Mouse (Mus musculus) midbrain, embryonic 14.5 days (tissue): ENCODE measurements around the gene Alkbh4. TPM values are rescaled to one million over a fixed set of nuclear protein-coding genes. Genes with fewer than 3 reads are reported as not detected.
"Not testable (repeated sequence)": the region's sequence is repeated elsewhere in the genome, so short reads cannot be mapped to it uniquely, and the experiment has no call there.

Experiments
- ATAC-seq: fragments of 200-750 bp; cut with Nextera tagmentation; 2 replicates; pipeline ENCODE4 v1.8.0; 2017; ENCODE audit warnings: moderate number of reproducible peaks, moderate library complexity; ENCODE audit not compliant: low FRiP score, low TSS enrichment
- DNase-seq: peaks from one replicate; pipeline ENCODE4 v3.0.0-alpha.2; 2015
- H3K27ac ChIP-seq: fragments of 300-500 bp; sonication (generic); replicated peaks from 2 replicates; pipeline ENCODE4 v1.5.1; 2014; ENCODE audit warnings: mild to moderate bottlenecking, low read depth, low read length, moderate library complexity
- H3K27me3 ChIP-seq: fragments of 300-500 bp; sonication (generic); 2 replicates; pipeline ENCODE4 v1.6.1; 2014; ENCODE audit warnings: low read length, control low read depth, mixed read lengths; ENCODE audit not compliant: control insufficient read depth, insufficient read depth
- H3K36me3 ChIP-seq: fragments of 300-500 bp; sonication (generic); 2 replicates; pipeline ENCODE4 v1.6.1; 2014; ENCODE audit warnings: low read length, control low read depth; ENCODE audit not compliant: control insufficient read depth, insufficient read depth
- H3K4me1 ChIP-seq: fragments of 300-500 bp; sonication (generic); 2 replicates; pipeline ENCODE4 v1.6.1; 2014; ENCODE audit warnings: mild to moderate bottlenecking, antibody characterized with exemption, low read length, control low read depth; ENCODE audit not compliant: control insufficient read depth, insufficient read depth
- H3K4me2 ChIP-seq: fragments of 300-500 bp; sonication (generic); 2 replicates; pipeline ENCODE4 v1.6.1; 2014; ENCODE audit warnings: mild to moderate bottlenecking, low read length, moderate library complexity
- H3K4me3 ChIP-seq: fragments of 300-500 bp; sonication (generic); replicated peaks from 2 replicates; pipeline ENCODE4 v1.5.1; 2014; ENCODE audit warnings: low read depth, low read length
- H3K9ac ChIP-seq: fragments of 300-500 bp; sonication (generic); replicated peaks from 2 replicates; pipeline ENCODE4 v1.6.1; 2014; ENCODE audit warnings: mild to moderate bottlenecking, low read length, moderate library complexity
- H3K9me3 ChIP-seq: fragments of 300-500 bp; sonication (generic); 2 replicates; pipeline ENCODE4 v1.6.1; 2016; ENCODE audit warnings: low read length, control low read depth, mixed read lengths; ENCODE audit not compliant: control insufficient read depth
- WGBS: fragments of 180-500 bp; shearing (Covaris S2); extraction: QIAGEN DNeasy Blood & Tissue Kit; methylation state at CpG from one replicate; pipeline ENCODE4 v1.1.7; 2014; 5-methylcytosine and 5-hydroxymethylcytosine counted together
- polyA plus RNA-seq: library from polyadenylated mRNA; unstranded; fragments of >200 nt; fragmentation: Nextera tagmentation; extraction: Ambion mirVana; gene quantifications from 2 replicates; pipeline ENCODE4 v1.2.1, GENCODE M21; 2014

Gene Alkbh4
- polyA plus RNA-seq, 1 experiment from 2014 or later = 16.8 TPM

DNA sequence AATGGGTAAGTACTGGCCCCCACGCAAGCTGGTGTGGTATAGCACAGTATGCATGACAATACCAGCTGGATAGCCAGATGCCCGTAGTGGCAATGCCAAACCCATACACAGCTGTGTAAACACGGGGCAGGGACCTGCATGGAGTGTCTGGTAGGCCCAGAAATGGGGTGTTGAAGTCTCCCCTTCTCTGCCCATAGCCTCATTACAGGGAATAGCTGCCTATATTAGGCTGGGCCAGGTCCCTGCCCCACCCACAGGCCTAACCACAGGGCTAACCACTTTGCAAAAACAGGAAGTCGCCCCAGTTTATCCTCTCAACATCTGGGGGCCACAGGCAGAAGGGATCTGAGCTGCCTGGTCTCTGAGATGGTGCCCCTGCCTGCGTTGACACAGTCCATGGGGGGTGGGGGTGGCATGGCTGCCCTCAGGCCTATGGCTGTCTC lies 13.2 kb downstream of the Alkbh4 start:
- H3K4me1 ChIP-seq, DNase-seq, H3K9ac ChIP-seq, H3K36me3 ChIP-seq, ATAC-seq, H3K27me3 ChIP-seq, H3K4me3 ChIP-seq, H3K27ac ChIP-seq, H3K9me3 ChIP-seq, H3K4me2 ChIP-seq: not testable (repeated sequence)
- 76% methylated on average over 5 of the region's 5 CpGs for WGBS

DNA sequence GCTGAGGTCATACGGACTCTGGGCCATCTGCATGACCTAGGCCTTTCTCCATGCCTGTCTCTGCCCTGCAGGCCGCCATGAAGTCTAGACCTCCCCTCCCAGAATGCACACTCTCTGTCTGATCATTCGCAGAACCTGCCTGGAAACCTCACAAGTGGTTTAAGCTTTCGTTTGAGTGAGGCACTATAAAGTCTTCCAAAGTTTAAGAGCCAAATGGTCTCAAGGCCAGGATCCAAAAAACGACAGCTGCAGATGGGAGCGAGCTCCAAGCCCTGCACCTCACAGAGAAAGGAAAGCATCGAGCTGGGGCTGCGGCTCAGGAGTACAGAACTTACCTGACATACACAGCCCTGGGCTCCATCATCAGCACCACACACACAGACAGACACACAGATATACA lies 16.4 kb downstream of the Alkbh4 start:
- Histone ChIP-seq H3K4me1 (no peaks in the 10 kb centered on the region), H3K27ac (no peak overlapping the region), H3K4me3 (no peak overlapping the region), H3K36me3 (no peaks in the 10 kb centered on the region), H3K9ac (no peak overlapping the region), H3K4me2 (no peak overlapping the region), H3K9me3 (no peaks in the 10 kb centered on the region), H3K27me3 (no peaks in the 10 kb centered on the region)
- DNase-seq (no peak), ATAC-seq (no peak)
- 85% methylated on average over 8 of the region's 8 CpGs for WGBS

DNA sequence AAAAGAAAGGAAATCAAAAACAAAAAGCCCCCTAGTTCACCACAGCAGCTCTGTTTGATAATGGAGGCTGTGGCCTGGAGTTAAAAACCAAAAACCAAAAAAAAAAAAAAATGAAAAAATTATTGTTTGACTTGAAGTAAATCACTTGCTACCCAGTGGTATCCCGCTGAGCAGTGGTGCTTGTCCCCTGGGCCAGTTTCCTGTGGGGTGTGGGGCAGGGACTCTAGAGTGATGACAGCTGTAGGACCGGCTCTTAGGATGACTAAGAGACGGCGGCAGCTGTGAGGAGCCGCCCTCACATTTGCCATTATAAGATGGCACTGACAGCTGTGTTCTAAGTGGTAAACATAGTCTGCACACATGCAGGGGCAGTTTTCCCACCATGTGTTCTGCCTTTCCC lies 19.5 kb downstream of the Alkbh4 start:
- no peak overlapping the region for H3K4me2 ChIP-seq
- no peak overlapping the region for H3K27ac ChIP-seq

DNA sequence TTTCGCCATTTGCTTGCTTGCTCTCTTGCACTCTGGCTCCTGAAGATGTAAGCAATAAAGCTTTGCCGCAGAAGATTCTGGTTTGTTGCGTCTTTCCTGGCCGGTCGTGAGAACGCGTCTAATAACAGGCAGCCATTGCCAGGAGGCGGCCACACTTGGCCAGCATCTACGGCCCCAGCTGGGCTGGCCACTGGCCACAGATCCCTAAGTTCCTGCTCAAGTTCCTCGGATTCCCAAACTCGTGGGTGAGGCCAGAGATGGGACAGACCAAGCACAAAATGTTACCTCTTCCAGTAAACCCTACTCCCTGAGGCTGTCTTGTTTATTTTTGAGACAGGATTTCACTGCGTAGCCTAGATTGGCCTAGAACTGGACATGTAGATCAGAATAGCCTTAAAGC lies 24.1 kb downstream of the Alkbh4 start:
- not testable (repeated sequence) for ATAC-seq, DNase-seq, H3K27ac ChIP-seq, H3K4me2 ChIP-seq, H3K27me3 ChIP-seq, H3K9ac ChIP-seq, H3K4me3 ChIP-seq, H3K4me1 ChIP-seq, H3K9me3 ChIP-seq
- 92% methylated on average over 11 of the region's 12 CpGs for WGBS
- H3K36me3 ChIP-seq = peaks cover 15% of the 10 kb centered on the region; the same call in 1 of the 2 replicates

More for the DNA sequence above, 19.5 kb downstream of the Alkbh4 start:
- ATAC-seq (no peak), DNase-seq (no peak)
- Histone ChIP-seq H3K4me1 (no peaks in the 10 kb centered on the region), H3K36me3 (0 out of 2 replicates have a peak, but pooled peaks cover 4% of the 10 kb centered on the region), H3K9me3 (no peaks in the 10 kb centered on the region), H3K4me3 (no peak overlapping the region), H3K27me3 (no peaks in the 10 kb centered on the region), H3K9ac (no peak overlapping the region)
- 87% methylated on average over 5 of the region's 5 CpGs for WGBS

DNA sequence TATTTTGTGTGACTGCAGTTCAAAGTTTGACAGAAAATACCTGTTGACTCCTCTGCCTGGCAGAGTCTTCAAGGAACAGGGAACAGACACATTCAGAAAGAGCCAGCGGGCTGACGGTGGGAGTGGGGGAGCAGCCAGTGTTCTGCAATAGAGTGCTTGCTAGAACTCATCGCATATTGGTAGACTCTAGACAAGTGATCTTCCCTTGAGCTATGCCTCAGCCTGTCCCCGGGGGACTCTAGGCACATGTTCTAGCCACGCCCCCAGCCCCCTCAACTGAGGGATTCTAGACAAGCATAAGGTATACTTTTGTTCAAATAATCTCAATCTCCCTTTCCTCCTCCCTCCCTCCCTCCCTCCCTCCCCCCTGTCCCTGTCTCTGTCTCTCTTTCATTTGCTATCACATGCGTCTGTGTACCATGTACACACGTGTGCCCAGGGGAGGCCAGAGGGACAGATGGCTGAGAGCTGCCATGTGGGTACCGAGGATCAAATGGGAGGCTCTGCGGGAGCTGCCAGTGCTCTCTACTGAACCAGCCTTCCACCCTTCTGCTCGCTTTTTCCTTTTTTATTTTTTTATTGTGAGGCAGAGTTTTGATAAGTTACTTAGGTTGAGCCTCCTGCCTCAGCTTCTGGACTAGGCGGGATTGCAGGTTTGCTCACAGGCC lies 28.0 kb downstream of the Alkbh4 start:
- H3K27ac ChIP-seq = no peak overlapping the region
- no peak overlapping the region for H3K4me3 ChIP-seq
- H3K27me3 ChIP-seq = no peaks in the 10 kb centered on the region
- no peaks in the 10 kb centered on the region for H3K9me3 ChIP-seq
- H3K4me2 ChIP-seq = no peak overlapping the region
- H3K9ac ChIP-seq = no peak overlapping the region
- DNase-seq (peak; percentile 41), ATAC-seq (no peak)
- H3K36me3 ChIP-seq = peaks cover 26% of the 10 kb centered on the region; the same call in 1 of the 2 replicates
- WGBS = 66% methylated on average over 11 of the region's 11 CpGs
- H3K4me1 ChIP-seq = no peaks in the 10 kb centered on the region

DNA sequence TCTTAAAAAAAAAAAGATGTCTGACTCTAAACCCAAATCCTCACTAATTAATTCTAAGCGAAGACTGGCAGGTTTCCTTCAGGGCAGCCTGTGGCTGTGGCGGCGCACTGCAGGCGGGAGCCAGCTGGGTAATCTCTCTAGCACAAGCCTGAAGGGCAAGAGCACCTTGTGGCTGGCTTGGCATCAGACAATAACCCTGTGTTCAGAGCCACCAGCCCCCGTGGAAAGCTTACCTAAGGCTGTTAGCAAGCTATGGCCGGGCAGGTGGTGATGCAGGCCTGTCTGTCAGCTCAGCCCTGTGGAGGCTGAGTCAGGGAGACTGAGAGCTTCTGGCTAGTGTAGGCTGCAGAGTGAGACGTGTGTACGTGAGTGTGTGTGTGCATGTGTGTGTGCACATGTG lies 29.3 kb downstream of the Alkbh4 start:
- Histone ChIP-seq H3K36me3 (peaks cover 24% of the 10 kb centered on the region; the same call in 1 of the 2 replicates), H3K9ac (no peak overlapping the region), H3K9me3 (no peaks in the 10 kb centered on the region), H3K27me3 (no peaks in the 10 kb centered on the region), H3K4me1 (0 out of 2 replicates have a peak, but pooled peaks cover 8% of the 10 kb centered on the region), H3K4me3 (no peak overlapping the region), H3K4me2 (no peak overlapping the region), H3K27ac (peak overlapping the region; percentile 70; the same call in 1 of the 2 replicates)
- 66% methylated on average over 8 of the region's 8 CpGs for WGBS
- DNase-seq = peak; percentile 31
- ATAC-seq = no peak

DNA sequence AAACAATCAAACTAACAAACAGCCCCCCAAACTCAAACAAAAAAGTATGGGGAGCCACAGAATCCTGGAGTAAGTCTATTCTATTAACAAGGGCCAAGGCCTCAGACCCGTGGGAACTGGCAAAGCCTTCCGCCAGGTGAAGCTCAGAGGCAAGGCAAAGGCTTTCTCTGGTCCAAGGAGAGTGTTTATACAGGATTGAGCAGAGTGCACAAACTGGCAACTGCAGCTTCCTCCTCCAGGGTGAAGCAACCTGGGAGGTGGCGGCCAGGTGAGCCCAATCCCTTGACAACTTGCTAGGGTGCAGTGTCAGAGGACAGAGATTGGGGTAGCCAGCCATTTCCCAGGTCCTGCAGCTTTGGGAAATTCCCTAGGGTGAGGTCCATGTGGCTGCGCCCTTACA lies 31.4 kb downstream of the Alkbh4 start:
- 90% methylated on average over 4 of the region's 4 CpGs for WGBS
- H3K36me3 ChIP-seq = peaks cover 13% of the 10 kb centered on the region; the same call in 1 of the 2 replicates
- ATAC-seq (no peak), DNase-seq (no peak)
- H3K27ac ChIP-seq = no peak overlapping the region
- no peak overlapping the region for H3K4me3 ChIP-seq
- peaks cover 17% of the 10 kb centered on the region; the same call in 1 of the 2 replicates for H3K4me1 ChIP-seq
- H3K9me3 ChIP-seq = no peaks in the 10 kb centered on the region
- H3K9ac ChIP-seq = no peak overlapping the region
- H3K4me2 ChIP-seq = no peak overlapping the region
- no peaks in the 10 kb centered on the region for H3K27me3 ChIP-seq

DNA sequence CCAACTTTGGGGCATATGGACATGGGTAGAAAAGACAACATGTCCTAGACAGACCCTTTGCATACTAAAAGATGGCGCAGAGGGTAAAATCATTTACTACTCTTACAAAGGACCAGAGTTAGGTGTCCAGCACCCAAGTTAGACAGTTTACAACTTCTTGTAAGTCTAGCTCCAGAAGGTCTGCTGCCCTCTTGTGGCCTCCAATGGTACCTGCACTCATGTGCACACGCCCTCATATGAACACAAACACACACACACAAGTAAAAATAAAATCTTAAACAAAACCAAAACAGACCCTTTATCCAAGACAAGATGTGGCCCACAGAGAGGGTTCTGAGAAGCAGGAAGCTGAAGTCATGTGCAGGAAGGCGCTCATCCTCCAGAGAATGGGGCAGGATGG lies 32.1 kb downstream of the Alkbh4 start:
- H3K27ac ChIP-seq = no peak overlapping the region
- 93% methylated on average over 3 of the region's 3 CpGs for WGBS
- H3K27me3 ChIP-seq = no peaks in the 10 kb centered on the region
- no peak overlapping the region for H3K4me3 ChIP-seq
- no peaks in the 10 kb centered on the region for H3K9me3 ChIP-seq
- H3K36me3 ChIP-seq = peaks cover 12% of the 10 kb centered on the region; the same call in 1 of the 2 replicates
- no peak overlapping the region for H3K4me2 ChIP-seq
- ATAC-seq (no peak), DNase-seq (no peak)
- H3K4me1 ChIP-seq = peaks cover 17% of the 10 kb centered on the region; the same call in 1 of the 2 replicates
- no peak overlapping the region for H3K9ac ChIP-seq
